Mouse (Mus musculus) layer of hippocampus, adult 11-12 months (tissue): Measurements from ENCODE around the gene Gjc3.
A peak's percentile ranks its signal among the peaks of the same experiment; 100 is the strongest.
"Not testable (repeated sequence)": the region's sequence is repeated elsewhere in the genome, so short reads cannot be mapped to it uniquely, and the experiment has no call there.

ENCODE experiments used
- DNase-seq: peaks from one replicate; pipeline ENCODE4 v3.0.0; 2022; ENCODE audit warnings: low spot score

The Gjc3 gene

GRCm38 (mm10) chr5:137962945-137963344 lies at the start of gene Gjc3:
TSS of gene Gjc3 (minus strand) at chr5:137963098.
- peak; percentile 11 for DNase-seq

- no peak for DNase-seq
Measured at GRCm38 (mm10) chr5:138012382-138012781, 49.5 kb upstream of the Gjc3 start.

DNA sequence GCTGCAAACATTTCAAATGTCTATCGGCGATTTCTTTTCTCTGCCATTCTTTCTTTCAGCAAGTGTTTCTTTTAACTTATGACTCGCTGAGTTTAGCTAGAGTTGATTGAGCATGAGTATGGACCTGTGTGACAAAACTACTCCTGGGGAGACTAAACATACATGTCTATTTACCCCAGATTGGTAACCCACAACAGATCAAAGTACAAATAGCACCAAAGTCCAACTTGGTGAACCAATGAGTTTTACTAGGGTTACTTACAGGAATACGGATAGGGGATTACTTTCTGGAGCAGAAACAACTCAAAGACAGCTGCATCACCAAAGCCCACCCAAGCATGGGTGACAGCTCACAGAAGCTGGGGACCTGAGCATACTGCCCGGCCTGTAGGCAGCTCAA lies 46.5 kb upstream of the Gjc3 start:
- DNase-seq, result no peak

DNA sequence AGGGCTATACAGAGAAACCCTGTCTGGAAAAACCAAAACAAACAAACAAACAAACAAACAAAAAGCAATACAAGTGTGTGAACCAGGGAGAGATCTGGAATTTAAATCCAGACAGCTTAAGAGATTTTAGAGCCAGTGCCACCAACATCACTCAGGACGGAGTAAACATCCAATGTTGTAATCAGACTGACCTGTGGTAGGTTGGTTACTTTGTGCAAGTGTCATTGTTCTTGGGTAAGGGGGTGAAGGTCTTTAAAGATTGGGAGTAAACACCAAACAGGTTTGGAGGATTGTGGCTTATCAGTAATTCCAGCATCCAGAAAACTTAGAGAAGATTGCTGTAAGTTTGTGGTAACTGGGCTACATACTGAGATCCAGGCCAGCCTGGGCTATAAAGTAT lies 23.5 kb upstream of the Gjc3 start:
- no peak for DNase-seq

- DNase-seq, result no peak
Measured at GRCm38 (mm10) chr5:137981300-137981699, 18.4 kb upstream of the Gjc3 start, which contains the start of gene Azgp1. TSS of gene Azgp1 (plus strand) at chr5:137981520.

DNA sequence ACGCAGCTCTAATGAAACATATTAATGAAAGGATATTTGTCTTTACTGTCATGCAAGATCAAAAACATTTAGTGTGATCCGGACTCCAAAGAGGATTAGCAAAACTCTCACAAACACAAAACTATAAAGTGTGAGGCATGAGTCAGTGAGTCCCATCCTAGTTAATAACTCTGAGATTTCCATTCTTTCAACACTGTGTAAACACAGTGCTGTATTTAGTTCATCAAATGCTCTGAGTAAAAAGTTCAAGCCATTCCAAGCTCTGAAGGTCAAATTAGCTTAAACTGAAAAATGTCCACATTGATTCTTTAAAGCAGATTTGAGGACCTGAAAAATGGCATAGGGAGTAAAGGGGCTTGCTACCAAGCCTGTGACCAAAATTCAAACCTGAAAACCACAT lies 16.2 kb upstream of the Gjc3 start:
- no peak for DNase-seq

DNA sequence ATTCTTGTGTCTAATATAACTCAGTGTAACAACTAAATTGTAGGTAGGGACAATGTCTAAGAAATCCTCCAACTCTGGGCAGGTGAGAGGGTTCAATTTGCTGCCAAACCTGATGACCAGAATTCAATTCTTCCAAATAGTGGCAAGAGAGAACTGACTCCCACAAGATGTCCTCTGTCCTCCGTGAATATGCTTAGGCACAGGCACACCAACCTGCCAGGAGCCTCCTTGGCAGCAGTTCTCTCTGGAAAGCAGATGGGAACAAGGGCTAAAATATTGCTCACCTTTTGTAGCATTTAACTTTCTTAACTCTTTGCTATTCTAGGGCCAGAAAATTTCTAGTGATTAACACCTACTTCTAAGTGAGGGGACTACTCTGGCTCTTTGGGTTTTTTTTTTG lies 14.4 kb upstream of the Gjc3 start:
- no peak for DNase-seq

- no peak for DNase-seq
Measured at GRCm38 (mm10) chr5:137975434-137975833, 12.5 kb upstream of the Gjc3 start.

GRCm38 (mm10) chr5:137974724-137975123 lies 11.8 kb upstream of the Gjc3 start:
- DNase-seq, result no peak

GRCm38 (mm10) chr5:137973738-137974137 lies 10.8 kb upstream of the Gjc3 start:
- peak; percentile 13 for DNase-seq

- DNase-seq, result no peak
Measured at GRCm38 (mm10) chr5:137973161-137973560, 10.3 kb upstream of the Gjc3 start.

DNA sequence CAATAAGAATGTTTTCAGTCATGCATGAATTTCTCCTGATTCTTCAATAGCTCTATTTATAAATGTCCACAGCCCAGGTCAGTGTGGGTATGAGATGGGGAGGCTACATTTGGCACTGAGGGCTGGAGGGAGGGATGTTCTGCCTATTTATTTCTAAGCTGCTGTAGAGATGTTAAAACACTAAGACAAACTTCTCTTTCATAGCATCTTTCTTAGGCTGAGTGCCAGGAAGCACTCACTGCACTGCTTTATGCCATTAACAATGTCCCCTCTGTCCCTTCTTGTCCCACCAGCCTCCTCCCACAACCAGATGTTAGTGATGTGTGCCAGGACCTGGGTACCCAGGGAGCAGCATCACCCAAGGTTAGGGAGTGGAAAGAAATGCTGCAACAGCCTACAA lies 3.6 kb upstream of the Gjc3 start:
- DNase-seq, result peak; percentile 69

GRCm38 (mm10) chr5:137956404-137956803 lies 6.5 kb downstream of the Gjc3 start:
- DNase-seq, result no peak

GRCm38 (mm10) chr5:137951218-137951617 lies 11.7 kb downstream of the Gjc3 start:
- peak; percentile 24 for DNase-seq

GRCm38 (mm10) chr5:137947303-137947702 lies 15.6 kb downstream of the Gjc3 start:
- no peak for DNase-seq

GRCm38 (mm10) chr5:137943133-137943532 lies 19.8 kb downstream of the Gjc3 start:
- DNase-seq, result no peak

- DNase-seq, result no peak
Measured at GRCm38 (mm10) chr5:137940948-137941347, 21.9 kb downstream of the Gjc3 start.

GRCm38 (mm10) chr5:137937238-137937637 lies 25.7 kb downstream of the Gjc3 start:
- no peak for DNase-seq

- DNase-seq, result no peak
Measured at GRCm38 (mm10) chr5:137936486-137936885, 26.4 kb downstream of the Gjc3 start.

GRCm38 (mm10) chr5:137933934-137934333 lies 29.0 kb downstream of the Gjc3 start:
- DNase-seq, result not testable (repeated sequence)

GRCm38 (mm10) chr5:137928439-137928838 lies 34.5 kb downstream of the Gjc3 start:
- no peak for DNase-seq

DNA sequence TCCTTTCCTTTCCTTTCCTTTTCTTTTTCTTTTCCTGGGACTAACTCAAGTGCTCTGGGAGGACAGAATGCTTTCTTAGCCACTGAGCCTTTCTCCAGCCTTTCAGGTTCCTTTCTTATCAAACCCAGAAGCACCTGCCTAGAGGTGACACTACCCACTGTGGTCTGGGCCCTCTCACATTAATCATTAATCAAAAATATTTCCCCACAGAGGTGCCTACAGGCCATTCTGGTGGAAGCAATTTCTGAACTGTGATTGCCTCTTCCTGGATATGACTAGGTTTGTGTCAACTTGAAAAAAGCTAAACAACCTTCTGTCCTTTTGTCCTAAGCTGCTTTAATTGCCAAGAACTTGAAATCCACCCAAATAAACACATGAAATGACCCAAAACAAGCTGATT lies 40.7 kb downstream of the Gjc3 start:
- DNase-seq, result no peak

DNA sequence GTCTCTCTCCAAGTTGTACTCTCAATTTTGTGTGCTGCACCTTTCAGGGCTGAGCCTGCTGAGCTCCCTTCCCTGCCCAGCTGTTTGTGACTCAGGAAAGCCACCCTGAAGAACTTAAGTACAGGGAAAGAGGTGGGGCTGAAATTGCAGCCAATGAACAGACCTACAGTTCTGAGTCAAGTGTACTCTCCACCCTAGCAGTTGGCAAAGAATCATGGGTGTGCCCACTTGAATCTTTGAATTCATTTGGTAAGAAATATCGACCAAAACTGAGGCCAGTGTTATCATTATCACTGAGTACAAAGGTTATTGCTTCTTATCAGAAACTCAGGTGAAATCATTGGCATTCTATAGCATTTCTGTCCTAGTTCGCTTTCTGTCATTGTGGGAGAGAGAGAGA lies 41.4 kb downstream of the Gjc3 start, which contains the start of gene Cyp3a13:
Gene Cyp3a13, minus strand, starts transcription at position 88 of the 400 bp plus-strand sequence.
- no peak for DNase-seq

- no peak for DNase-seq
Measured at GRCm38 (mm10) chr5:137915550-137915949, 47.3 kb downstream of the Gjc3 start.

- no peak for DNase-seq
Measured at GRCm38 (mm10) chr5:137914508-137914907, 48.4 kb downstream of the Gjc3 start.
